Mouse (Mus musculus) kidney, adult 9 months (tissue): ENCODE results near the gene Kiss1r.
A peak's percentile ranks its signal among the peaks of the same experiment; 100 is the strongest.
"Not testable (repeated sequence)": the region's sequence is repeated elsewhere in the genome, so short reads cannot be mapped to it uniquely, and the experiment has no call there.

Experiments
- DNase-seq: peaks from one replicate; pipeline ENCODE4 v3.0.0; 2022

Kiss1r gene

DNA sequence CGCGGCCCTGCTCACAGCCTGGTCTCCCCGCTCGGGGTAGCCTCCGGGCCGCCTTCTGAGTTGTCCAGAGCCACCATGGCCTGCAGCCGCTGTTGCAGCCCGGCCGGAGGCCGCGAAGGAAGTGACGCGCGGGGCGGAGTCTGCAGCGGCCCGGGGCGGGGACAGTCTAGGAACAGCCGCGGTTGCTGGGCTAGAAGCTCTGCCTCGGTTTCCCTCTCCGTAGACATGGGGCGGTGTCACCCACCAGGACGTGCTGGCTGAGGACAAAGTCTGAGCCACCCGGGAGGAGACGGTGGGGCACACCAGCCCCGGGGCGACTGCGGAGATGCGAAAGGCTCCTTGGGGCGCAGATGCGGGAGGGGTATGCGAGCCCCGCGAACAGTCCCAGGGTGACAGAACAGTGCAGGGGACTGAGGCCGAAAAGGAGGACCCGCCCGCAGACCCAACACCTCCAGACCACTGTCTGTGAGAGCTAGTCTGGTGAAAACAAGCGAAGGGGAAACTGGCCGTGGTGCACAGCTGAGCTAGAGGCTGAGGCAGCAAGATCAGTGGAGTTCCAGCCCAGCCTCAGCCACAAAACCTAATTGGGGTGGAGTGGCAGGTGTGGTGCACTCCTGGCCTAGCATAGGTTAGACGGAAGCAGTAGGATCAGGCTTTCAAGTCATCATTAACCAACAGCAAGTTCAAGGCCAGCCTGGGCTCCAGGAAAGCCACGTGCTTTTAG is at the start of gene Kiss1r:
TSS of gene Kiss1r (plus strand) at position 164 of the 724 bp plus-strand sequence.
- DNase-seq = peak; percentile 84

- no peak for DNase-seq
Observed at GRCm38 (mm10) chr10:79871845-79872244, 44.9 kb upstream of the Kiss1r start.

GRCm38 (mm10) chr10:79872862-79873261 is 43.9 kb upstream of the Kiss1r start:
- DNase-seq = no peak

- no peak for DNase-seq
Observed at GRCm38 (mm10) chr10:79873313-79873712, 43.5 kb upstream of the Kiss1r start.

- DNase-seq = no peak
Observed at GRCm38 (mm10) chr10:79873715-79874289, 43.0 kb upstream of the Kiss1r start.

- DNase-seq = no peak
Observed at GRCm38 (mm10) chr10:79874290-79874862, 42.4 kb upstream of the Kiss1r start, which contains the start of the genes Prtn3 and Plppr3. Prtn3 (plus strand) TSS chr10:79874476. Plppr3 (minus strand) TSS chr10:79874634.

DNA sequence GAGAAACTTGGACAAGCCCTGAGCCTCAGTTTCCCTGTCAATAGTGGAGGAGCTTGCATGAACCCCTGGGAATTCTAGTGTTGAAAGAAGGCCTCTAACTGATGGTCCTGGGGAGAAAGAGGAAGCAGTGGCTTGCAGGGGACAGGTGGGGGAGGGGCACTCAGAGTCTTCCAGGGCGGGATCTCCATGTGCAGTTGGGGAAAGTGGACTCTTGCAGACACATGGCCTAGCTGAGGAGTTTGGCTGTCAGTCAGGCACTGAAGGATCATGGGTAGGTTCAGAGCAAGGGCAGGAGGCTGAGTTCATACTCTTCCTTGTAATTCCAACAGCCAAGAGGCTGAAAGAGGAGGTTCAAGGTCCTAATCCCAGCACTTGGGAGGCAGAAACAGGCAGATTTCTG is 39.6 kb upstream of the Kiss1r start:
- no peak for DNase-seq

- DNase-seq = peak; percentile 74
Observed at GRCm38 (mm10) chr10:79877757-79878156, 39.0 kb upstream of the Kiss1r start.

GRCm38 (mm10) chr10:79879527-79879926 is 37.2 kb upstream of the Kiss1r start:
- DNase-seq = no peak

- no peak for DNase-seq
Observed at GRCm38 (mm10) chr10:79880721-79881120, 36.0 kb upstream of the Kiss1r start.

- DNase-seq = no peak
Observed at GRCm38 (mm10) chr10:79881981-79882380, 34.8 kb upstream of the Kiss1r start.

DNA sequence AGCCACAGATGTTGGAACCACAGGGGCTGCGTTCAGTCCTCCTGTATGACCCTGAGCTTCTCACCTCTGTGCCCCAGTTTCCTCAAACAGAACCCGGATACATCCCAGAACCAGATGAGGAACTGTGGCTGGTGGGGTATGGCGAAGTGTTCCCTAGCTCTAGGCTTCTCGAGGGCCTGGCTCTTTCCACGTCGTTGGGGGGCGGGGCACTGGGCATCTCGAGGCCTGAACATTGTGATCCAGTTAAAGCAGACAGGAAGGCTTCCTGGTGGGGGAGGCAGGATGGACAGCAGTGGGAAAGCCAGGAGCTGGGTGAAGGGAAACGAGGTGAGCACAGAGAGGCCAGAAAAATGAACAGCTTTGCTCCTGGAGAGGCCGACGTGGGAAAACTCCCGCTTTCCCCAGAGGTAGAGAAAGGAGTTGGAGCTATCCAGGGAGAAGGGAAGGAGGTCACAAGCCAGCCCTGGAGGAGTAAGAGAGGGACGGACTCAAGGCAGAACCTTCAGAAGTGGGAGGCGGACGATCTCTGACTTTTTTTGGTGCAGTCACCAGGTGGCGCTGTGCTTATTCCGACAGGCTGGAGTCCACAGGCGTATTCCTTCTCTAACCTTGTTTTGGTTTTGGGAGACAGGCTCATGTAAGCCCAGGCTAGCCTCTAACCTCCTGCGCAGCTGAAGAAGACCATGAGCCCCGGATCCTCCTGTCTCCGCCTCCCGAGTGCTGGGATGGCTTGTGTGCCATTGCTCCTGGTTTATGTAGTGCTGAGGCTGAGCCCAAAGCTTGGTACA is 33.3 kb upstream of the Kiss1r start:
- DNase-seq = peak; percentile 90

DNA sequence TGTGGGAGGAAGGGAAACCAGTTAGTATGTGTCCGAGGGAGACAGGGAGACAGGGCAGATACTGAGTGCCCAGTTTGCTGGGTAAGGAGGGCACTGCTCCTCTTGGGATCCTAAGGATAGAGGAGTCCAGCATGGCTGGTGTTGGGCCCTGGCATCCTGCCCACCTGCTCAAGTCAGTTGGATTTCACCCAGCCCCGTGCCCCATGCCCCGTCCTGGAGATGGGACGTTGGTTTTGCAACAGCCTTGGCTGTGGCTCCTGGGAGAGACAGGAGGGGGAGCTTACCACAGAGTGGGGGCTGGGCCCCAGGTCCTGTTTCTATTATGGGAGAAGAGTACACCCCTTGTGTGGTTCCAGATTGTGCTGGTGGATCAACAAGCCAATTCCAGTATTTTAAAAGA is 32.3 kb upstream of the Kiss1r start:
- DNase-seq = peak; percentile 90

DNA sequence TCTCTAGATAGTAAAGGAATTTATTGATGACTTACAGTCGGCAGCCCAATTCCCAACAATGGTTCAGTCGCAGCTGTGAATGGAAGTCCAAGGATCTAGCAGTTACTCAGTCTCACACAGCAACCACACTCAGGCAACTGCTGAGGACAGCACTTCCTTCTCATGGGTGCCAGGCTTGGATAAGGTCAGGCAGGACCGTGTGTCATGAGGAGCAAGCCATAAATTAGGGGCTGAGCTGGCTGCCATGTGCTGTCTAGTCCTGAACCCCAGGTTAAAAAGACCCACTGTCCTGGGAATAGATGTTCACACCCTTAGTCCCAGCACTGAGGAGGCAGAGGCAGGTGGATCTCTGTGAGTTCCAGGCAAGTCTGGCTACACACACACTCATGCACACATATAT is 31.8 kb upstream of the Kiss1r start:
- DNase-seq = not testable (repeated sequence)

DNA sequence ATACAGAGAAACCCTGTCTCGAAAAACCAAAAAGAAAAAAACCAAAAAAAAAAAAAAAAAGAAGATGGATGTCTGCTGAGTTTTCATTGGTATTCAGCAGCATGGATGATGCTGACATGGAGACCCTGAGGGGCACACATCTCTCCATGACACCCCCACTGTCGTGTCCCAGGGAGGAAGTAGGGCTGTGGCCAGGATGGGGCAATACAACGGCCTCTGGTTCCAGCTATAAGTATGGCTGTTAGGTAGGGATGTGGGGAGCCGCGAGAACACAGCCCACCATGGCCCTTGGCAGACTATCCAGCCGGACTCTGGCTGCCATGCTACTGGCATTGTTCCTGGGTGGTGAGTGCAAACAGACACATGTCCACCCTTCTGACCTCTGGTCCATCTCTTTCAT is 30.7 kb upstream of the Kiss1r start, which contains the start of gene Elane:
TSS of gene Elane (plus strand) at position 194 of the 400 bp plus-strand sequence.
- DNase-seq = no peak

DNA sequence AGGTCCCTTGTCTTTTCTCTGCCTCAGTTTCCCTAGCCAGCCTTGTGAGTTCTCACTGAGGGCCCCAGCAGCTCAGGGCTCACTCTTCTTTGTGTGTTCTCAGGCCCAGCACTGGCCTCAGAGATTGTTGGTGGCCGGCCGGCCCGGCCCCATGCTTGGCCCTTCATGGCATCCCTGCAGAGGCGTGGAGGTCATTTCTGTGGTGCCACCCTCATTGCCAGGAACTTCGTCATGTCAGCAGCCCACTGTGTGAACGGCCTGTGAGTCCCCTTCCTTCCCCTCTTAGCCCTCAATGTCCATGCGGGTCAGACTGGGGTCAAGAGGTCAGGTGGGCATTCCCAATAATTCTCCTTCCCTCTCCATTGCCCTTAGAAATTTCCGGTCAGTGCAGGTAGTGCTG is 30.2 kb upstream of the Kiss1r start:
- DNase-seq = no peak

- peak; percentile 74 for DNase-seq
Observed at GRCm38 (mm10) chr10:79889386-79889785, 27.4 kb upstream of the Kiss1r start.

GRCm38 (mm10) chr10:79890670-79891069 is 26.1 kb upstream of the Kiss1r start, which contains the start of gene Cfd:
Cfd (plus strand) TSS chr10:79890853.
- no peak for DNase-seq

GRCm38 (mm10) chr10:79892451-79893118 is 24.2 kb upstream of the Kiss1r start:
- peak; percentile 85 for DNase-seq

DNA sequence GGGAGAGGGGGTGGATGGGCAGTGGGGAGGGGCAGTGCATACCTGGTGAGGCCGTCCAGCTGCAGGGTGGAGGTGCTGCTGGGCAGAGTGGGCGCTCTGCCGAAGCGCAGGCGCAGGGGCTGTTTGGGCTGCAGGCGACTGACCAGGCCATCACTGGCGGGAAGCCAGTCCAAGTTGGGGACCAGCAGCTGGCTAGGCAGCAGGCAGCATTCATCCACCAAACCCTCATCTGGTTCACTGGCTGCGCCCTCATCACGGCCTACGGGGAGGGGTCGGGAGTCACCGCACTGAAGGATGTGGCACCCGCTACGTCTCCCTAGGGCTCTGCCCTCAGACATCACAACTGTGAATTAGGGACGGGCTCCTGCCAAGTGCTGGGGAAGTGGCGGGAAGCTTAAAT is 20.5 kb upstream of the Kiss1r start:
- no peak for DNase-seq

DNA sequence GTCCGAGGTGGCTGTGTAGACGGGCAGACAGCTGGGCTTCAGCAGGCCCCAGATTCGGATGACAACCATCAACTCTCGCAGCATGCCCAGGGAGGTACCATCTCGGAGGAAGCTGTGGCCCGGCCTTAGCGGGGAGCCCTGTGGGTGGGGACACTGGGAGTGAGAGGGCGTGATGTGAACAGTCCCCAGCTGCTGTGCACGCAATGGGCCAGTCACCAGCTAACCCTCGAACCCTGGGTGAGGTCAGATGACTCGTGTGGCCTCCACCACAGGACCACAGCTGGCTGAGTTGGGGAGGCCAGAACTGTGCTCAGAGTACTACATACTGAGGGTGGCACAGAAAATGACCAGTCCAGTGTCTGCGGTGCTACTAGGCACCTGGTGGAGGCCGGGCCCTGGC is 20.0 kb upstream of the Kiss1r start:
- no peak for DNase-seq
